Mouse (Mus musculus): ENCODE measurements around the gene Smad6.

Smad6 gene

DNA sequence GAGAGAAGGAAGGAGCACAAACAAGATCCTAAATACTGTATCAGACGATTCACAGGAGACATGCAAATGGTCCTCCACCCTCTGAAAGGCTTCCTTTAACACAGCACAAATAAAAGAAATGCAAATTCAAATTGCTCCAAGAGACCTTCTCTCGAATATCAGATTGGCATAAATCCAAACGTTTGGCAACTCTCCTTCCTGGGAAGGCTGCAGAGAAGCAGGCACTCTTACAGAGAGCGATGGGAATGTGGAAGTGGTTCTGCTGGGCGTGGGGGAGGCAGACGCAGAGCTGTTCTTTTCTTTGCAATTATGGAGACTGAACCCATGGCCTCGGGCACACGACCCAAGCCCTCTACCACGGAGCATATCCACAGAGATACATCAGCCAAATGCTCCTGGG, 109.8 kb downstream of the Smad6 start:
- DNase-seq (ENCODE audit: low spot score) = no peak

DNA sequence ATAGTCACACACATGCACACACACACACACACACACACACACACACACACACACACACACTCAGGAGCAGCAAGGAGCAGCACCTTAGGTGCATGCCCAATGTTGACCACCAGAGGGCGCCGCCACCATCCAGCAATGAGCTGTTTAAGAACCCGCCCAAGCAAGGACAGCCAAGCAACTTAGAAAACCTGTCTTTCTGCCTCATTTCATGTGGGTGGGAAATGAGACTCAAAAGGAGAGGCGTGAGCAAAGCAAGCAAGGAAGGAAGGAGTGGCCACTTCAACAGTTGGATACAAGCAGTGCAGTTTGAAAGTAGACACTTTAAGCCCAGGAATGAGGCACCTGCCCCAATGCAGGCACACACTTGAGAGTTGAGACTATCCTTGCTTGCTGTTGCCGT, 112.2 kb downstream of the Smad6 start:
- peak; percentile 87 for DNase-seq (ENCODE audit: low spot score)

DNA sequence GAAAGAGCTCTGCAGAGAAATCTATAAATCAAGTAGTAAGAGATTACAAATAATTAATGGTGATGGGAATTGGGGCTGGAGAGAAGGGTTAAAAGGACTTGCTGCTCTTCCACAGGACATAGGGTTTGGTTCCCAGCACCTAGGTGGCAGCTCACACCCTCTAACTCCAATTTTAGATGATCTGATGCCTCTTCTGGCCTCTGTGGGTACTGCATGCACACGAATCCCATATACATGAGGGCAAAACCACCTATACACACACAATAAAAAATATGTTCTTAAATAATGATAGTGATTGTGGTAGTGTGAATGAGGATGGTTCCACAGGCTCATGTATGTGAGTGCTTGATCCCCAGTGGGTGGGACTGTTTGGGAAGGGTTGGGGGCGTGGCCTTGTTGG, 117.3 kb downstream of the Smad6 start:
- DNase-seq (ENCODE audit: low spot score) = no peak

Measured in urinary bladder, postnatal 14 days (tissue).